Mouse (Mus musculus): Measurements from ENCODE around the gene Ebf1. TPM values are rescaled to one million over a fixed set of nuclear protein-coding genes. Genes with fewer than 3 reads are reported as not detected.
A peak's percentile ranks its signal among the peaks of the same experiment; 100 is the strongest.

Ebf1 gene
- total RNA-seq, 2 experiments from 2014 or later: 15.8 to 18.3 TPM

GRCm38 (mm10) chr11:44969011-44969410, 351.9 kb downstream of the Ebf1 start:
- no peak for DNase-seq
- intact Hi-C loops (cut with DNase I; ENCODE audit: low total_unique reads): no loop called here

DNA sequence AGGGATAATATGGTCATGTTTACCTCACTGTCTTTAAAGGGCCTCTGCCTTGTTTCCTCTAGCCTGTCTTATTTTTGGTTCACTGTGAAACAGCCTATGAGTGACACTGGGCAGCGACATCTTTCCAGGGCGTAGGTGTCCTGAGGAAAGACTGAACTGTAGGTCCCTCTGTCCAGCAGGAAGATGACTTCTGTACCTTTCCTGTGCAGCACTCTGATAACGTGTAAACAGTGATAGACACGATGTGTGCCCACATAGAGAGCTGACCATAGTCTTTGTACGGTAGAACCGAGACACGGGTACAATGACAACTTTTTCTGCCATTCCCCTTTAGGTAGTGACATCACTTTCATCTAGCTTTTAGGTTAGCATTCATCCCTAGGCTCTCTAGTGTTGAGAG, 357.2 kb downstream of the Ebf1 start:
- intact Hi-C loops (cut with DNase I; ENCODE audit: low total_unique reads): no loop called here
- no peak for DNase-seq

DNA sequence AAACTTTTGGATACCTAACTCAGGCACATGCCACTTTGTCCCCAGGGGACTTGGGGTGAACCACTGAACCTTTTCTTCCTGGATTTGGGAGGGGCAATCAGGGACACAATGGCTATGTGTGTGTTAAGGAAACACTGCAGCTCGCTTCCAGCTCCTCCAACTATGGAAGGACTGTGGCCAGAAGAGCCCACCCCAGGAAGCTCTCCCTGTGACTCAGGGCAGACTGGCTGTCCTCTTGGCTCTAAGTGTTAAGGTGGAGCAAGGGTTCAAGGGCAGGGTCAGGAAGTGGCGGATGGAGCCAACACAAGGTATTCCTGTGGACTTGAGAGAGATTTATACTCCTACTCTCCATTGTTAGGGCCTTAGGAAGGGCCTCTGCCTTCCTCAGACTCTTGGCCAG, 358.0 kb downstream of the Ebf1 start:
- intact Hi-C loops (cut with DNase I; ENCODE audit: low total_unique reads): no loop called here
- DNase-seq: no peak

DNA sequence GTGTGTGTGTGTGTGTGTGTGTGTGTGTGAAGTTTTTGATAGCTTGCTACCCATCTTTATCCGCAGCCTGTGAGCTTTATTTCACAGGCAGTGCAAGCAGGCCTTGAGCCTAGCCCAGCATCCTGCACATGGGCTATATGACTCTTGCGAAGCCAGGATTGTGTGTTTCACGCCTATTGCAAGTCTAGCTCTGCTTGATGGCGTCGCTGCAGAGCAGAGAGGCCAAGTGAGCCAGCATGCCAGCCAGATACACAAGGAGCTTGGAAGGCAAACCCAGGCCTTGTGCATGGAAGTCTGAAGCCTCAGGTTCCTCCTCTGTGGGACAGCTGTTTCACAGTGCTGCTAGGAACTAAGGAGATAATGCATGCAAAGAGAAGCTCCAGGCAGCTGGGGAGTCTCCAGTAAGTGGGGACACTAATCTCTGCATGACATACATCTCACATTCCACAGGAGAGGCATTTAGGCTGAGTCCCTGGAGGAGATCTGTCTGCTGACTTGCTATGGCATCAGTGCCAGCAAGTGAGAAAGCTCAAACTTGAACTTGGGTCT, 359.2 kb downstream of the Ebf1 start:
- no peak for DNase-seq
- intact Hi-C loops (cut with DNase I; ENCODE audit: low total_unique reads): no loop called here

GRCm38 (mm10) chr11:44977921-44978397, 360.8 kb downstream of the Ebf1 start:
- intact Hi-C loops (cut with DNase I; ENCODE audit: low total_unique reads): no loop called here
- no peak for DNase-seq

DNA sequence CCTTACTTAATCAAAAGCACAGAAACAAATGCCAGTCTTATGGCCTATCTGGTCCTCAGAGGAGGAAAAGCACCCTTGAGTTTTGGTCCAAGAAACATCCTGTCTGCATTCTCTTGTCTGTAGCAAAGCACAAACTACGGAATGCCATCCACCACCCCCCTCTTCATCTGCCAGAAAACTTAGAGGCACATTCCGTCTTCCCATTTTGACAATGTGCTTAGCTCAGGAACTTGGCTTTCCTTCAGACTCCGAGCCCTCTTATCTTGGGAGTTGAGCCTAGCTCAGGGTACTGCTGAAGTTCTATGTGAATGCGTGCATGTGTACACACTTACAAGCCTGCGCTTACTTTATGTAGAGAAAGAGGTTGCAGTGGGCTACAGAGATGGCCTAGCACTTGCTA, 362.3 kb downstream of the Ebf1 start:
- no peak for DNase-seq
- intact Hi-C loops (cut with DNase I; ENCODE audit: low total_unique reads): no loop called here

DNA sequence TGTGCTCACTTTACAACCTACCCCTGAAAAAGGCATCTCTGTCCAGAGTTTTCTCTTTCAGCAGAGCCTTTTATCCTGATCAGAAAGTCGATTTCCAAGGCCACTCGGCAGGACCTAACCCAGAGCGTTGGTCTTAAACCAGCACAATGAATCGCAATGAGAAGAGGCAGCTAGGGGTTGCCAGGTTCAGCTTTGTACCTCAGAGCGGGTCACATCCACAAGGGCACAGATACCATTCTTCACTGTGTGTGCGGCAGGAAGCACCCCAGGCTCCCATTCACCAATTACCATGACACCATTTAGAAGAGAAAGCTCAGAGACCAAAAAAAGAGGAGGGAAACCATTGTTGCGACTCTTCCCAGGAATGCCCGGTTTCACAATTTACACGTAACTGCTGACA, 365.1 kb downstream of the Ebf1 start:
- no peak for DNase-seq
- intact Hi-C loops (cut with DNase I; ENCODE audit: low total_unique reads): no loop called here

- intact Hi-C loops (cut with DNase I; ENCODE audit: low total_unique reads): no loop called here
- no peak for DNase-seq
These were observed 366.8 kb downstream of the Ebf1 start for GRCm38 (mm10) chr11:44983961-44984360.

DNA sequence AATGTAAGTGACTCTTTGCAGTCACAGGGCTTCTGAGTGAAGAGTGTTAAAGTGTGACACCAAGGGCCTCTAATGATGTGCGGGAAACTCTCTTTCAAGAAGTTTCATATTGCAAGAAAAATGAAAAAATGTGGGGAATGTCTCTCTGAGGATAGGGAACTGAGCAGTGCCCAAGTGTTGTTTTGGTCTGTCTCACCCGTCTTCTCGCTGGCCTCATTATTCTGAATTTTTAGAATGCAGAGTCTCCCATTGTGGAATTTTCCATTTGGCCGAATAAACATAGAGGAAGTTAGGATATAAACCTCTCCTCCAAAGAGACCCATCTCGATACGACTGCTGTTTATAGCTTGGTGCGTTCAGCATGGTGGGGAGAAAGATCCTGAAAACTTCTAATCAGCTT, 367.3 kb downstream of the Ebf1 start:
- intact Hi-C loops (cut with DNase I; ENCODE audit: low total_unique reads): no loop called here
- DNase-seq: no peak

DNA sequence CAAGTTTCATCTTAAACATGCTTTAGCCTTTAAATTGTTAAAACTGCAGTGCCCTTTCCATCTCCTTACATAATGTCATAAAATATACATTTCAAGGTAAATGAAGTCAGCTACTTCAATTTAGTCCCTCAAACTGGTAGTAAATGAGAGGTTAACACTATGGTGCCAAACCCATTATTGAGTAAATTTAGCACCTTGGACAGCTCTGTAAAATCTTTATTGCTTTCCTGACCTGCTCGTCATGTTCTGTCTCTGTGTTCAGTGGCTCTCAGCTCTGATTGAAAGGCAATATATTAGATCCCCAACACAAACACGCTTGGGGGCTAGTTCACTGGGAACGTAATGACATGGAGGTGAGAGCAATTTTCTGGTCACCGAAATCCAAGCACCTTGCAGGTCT, 370.7 kb downstream of the Ebf1 start:
- intact Hi-C loops (cut with DNase I; ENCODE audit: low total_unique reads): no loop called here
- DNase-seq: no peak

DNA sequence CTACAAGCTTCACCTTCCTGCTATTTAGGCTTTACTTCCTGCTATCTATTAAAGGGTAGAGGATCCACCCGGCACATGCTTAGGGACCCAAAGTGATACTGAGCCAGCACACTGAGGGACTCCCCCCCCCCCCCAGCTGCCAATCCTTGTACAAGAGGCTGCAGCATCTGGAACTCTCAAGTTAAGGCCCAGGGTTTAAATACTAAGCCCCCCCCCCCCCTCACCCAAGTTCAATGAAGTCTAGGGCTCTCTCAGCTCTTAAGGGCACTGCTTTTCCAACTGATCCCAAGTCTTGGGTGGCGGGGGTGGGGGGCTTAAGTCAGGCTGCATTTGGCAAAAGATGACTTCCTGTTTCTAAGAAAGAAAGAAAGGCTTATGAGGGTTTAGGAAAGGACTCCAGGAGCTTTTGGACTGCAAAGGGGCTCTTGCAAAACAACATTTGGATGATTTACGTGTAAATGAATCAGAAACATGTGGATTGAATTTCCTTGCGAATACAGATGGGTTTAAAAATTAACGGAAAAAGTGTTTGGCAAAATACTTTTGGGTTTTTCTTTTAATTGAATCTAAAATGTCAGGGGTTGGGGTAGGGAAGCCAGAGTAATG, 385.7 kb downstream of the Ebf1 start:
- DNase-seq: no peak
- intact Hi-C loops (cut with DNase I; ENCODE audit: low total_unique reads): no loop called here

GRCm38 (mm10) chr11:45003716-45004437, 386.8 kb downstream of the Ebf1 start:
- DNase-seq: no peak
- intact Hi-C loops (cut with DNase I; ENCODE audit: low total_unique reads): no loop called here

DNA sequence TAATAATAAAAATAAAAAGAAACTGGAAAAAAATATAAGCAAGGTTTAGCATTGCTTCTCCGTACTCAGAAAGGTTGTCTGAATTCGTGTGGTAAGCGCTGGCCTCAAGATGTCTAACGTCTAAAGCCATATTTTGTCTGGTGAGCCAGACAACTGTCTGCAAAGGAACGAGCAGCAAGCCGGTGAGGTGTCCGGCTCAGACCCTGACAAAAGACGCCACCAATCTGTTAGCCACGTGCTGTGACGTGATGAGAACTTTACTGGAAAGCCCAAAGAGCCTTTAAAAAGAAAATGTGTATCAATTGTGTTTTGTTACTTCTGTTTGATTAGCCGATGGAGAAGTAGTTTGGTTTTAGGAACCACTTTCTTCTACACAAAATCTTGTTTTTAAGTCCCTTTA, 390.2 kb downstream of the Ebf1 start:
- intact Hi-C loops (cut with DNase I; ENCODE audit: low total_unique reads): no loop called here
- no peak for DNase-seq

DNA sequence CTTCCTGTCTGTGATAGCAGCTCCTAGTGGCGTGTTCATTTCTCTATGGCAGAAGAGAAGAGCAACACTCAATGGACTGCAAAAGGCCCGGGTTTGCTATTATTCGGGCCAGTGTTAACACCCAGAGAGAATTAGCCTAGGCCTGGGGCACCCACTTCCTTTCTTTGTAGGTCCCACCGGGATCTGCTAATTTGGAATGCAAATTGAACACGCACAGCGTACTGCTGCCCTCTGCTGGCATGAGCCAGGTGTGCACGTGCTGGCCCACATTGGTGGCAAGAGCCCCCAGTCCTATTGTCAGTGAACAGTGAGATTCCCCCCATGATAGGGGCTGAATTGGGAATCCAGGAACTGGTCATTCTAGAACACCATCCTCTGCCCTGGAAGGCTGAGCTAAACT, 391.0 kb downstream of the Ebf1 start:
- DNase-seq: peak; percentile 74
- intact Hi-C loops (cut with DNase I; ENCODE audit: low total_unique reads): loop anchor here (2.0 kb wide), 1 partner anchor 397 kb away; no protein-coding TSS in a partner anchor

DNA sequence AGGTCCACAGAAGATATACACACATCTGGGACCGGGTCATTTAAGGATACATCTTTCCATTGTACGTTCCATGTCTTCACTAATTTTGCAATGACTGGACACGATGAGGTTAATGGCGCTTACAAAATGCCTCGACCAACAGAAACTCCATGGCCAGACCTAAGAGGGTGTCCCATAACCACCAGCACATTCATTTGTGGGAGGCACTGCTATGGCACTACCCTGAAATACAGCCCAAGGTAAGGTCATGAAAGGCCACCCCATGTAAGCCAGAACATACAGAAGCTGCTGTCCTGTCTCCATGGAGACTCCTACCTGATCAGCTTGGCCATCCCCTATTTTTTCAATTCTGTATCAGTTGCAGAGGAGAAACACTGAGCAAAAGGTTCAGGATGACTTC, 391.6 kb downstream of the Ebf1 start:
- intact Hi-C loops (cut with DNase I; ENCODE audit: low total_unique reads): loop anchor here (2.0 kb wide), 1 partner anchor 398 kb away; no protein-coding TSS in a partner anchor
- DNase-seq: no peak

DNA sequence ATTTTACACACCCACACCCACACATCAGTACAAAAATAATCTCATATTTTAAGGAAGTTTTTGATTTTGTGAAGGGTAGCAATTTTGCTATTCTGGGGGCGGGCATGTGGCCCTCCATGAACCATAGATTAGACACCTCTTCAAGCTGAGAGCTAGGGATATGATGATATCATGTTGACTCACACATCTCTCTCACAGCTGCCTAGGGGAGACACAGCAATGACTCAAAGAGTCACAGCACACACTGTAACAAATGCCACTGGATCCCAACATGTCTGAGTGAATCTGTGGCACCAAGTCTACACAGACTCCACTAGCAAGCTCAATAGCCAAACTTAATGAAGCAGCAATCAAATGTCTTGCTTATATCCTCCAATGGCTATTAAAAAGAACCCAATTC, 395.0 kb downstream of the Ebf1 start:
- no peak for DNase-seq
- intact Hi-C loops (cut with DNase I; ENCODE audit: low total_unique reads): loop anchor here (10.0 kb wide), 1 partner anchor 523 kb away; no protein-coding TSS in a partner anchor

DNA sequence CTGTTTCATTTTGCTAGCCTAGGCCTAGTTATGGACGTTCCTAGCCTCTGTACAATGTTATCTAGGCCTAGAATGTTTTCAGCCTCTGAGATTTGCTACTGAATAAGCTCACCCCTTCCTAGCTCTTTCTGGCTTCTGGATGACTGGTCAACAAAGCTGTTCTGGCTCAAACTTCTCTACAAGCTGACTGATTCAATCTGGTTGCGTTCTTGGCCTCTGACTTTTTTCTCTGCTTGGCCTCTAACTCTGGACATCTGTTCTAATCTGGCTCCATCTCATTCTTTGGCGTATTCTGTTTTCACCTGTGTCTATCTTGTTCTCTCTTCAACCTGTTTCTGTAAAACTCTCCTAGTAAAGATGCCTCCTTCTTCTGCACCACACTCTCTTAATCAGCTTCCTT, 400.4 kb downstream of the Ebf1 start:
- DNase-seq: no peak
- intact Hi-C loops (cut with DNase I; ENCODE audit: low total_unique reads): loop anchor here (10.0 kb wide), 1 partner anchor 517 kb away; no protein-coding TSS in a partner anchor

- intact Hi-C loops (cut with DNase I; ENCODE audit: low total_unique reads): no loop called here
- no peak for DNase-seq
These were observed 408.9 kb downstream of the Ebf1 start for GRCm38 (mm10) chr11:45026012-45026411.

DNA sequence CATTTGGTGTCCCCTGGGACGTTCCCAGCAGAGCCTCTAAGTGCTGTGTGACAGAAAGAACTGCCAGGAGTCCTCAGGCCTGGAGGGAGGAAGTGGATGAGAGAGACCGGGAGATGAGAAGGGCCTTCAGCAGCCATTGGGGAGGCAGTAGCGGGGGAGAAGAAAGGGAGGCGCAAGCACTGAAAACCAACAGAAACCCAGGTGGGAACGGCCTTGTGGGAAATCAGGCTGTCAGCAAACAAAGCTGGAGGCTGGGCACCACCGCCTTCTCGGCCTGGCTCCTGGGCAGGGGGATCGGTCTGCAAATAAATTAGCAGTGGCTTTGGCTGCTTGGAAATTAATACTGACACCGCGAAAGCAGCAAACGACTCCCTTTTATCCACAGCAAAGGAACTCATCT, 409.6 kb downstream of the Ebf1 start:
- intact Hi-C loops (cut with DNase I; ENCODE audit: low total_unique reads): no loop called here
- DNase-seq: no peak

DNA sequence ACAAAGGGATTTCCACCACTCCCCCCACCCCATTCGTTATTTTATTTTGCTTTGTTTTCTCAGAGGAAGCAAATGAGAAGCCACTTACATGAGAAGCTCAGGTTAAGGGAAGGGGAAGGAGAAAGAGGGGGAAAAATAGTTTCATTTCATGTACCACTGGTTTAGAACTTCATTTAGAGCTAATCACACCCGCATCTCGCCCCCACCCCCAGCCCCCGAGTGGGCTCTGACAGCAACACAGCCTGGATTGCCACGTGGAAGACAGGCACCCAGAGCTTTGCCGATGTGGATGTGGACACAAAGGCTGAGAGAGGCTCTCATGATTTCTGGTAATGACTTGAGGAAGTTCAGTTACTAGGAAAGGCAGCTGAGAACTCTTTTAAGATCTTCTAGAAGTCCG, 410.0 kb downstream of the Ebf1 start:
- intact Hi-C loops (cut with DNase I; ENCODE audit: low total_unique reads): no loop called here

More for the DNA sequence above, 410.0 kb downstream of the Ebf1 start:
- no peak for DNase-seq

Measured in gastrocnemius, postnatal 14 days (tissue).